Mouse (Mus musculus) heart, embryonic 14.5 days (tissue): ENCODE results near the gene 4930455H04Rik. TPM values are rescaled to one million over a fixed set of nuclear protein-coding genes. Genes with fewer than 3 reads are reported as not detected.

ENCODE experiments used
- ATAC-seq: fragments of 200-750 bp; cut with Nextera tagmentation; 2 replicates; pipeline ENCODE4 v1.8.0; 2017; ENCODE audit warnings: low read depth, moderate TSS enrichment; ENCODE audit not compliant: insufficient number of reproducible peaks, insufficient read depth, low FRiP score
- H3K27ac ChIP-seq, 2 experiments: fragments of 200-500 bp in 1 of 2; fragments of 300-500 bp in 1 of 2; sonication (generic) in 1 of 2; replicated peaks in 1 of 2; 2 replicates each; pipeline ENCODE4 v1.5.1; 2012 to 2014; ENCODE audit warnings: low read depth in 2 of 2, low read length in 2 of 2, control low read depth in 1 of 2, mild to moderate bottlenecking in 1 of 2, mixed read lengths in 1 of 2; ENCODE audit not compliant: control insufficient read depth in 1 of 2, insufficient read depth in 1 of 2
- H3K27me3 ChIP-seq: fragments of 300-500 bp; sonication (generic); 2 replicates; pipeline ENCODE4 v1.6.1; 2014; ENCODE audit warnings: mild to moderate bottlenecking, low read length, control low read depth; ENCODE audit not compliant: control insufficient read depth, insufficient read depth
- H3K36me3 ChIP-seq: fragments of 300-500 bp; sonication (generic); 2 replicates; pipeline ENCODE4 v1.6.1; 2014; ENCODE audit warnings: mild to moderate bottlenecking, control low read depth, low read length, mixed read lengths; ENCODE audit not compliant: control insufficient read depth, insufficient read depth
- H3K4me1 ChIP-seq, 2 experiments: fragments of 200-500 bp in 1 of 2; fragments of 300-500 bp in 1 of 2; sonication (generic) in 1 of 2; 2 replicates each; pipeline ENCODE4 v1.6.1; 2012 to 2014; ENCODE audit warnings: low read length in 2 of 2, control low read depth in 1 of 2, mixed read lengths in 1 of 2; ENCODE audit not compliant: control insufficient read depth in 2 of 2, insufficient read depth in 2 of 2
- H3K4me2 ChIP-seq: fragments of 300-500 bp; sonication (generic); 2 replicates; pipeline ENCODE4 v1.6.1; 2014; ENCODE audit warnings: mild to moderate bottlenecking, low read length
- H3K4me3 ChIP-seq, 2 experiments: fragments of 200-500 bp in 1 of 2; fragments of 300-500 bp in 1 of 2; sonication (generic) in 1 of 2; 2 replicates each; pipeline ENCODE4 v1.5.1; 2012 to 2014; ENCODE audit warnings: low read length in 2 of 2, mild to moderate bottlenecking in 2 of 2, control low read depth in 1 of 2, low read depth in 1 of 2, moderate library complexity in 1 of 2; ENCODE audit not compliant: control insufficient read depth in 1 of 2, insufficient read depth in 1 of 2
- H3K9ac ChIP-seq: fragments of 300-500 bp; sonication (generic); 2 replicates; pipeline ENCODE4 v1.6.1; 2014; ENCODE audit warnings: mild to moderate bottlenecking, low read length
- H3K9me3 ChIP-seq: fragments of 300-500 bp; sonication (generic); 2 replicates; pipeline ENCODE4 v1.6.1; 2016; ENCODE audit warnings: low read length, control low read depth; ENCODE audit not compliant: control insufficient read depth
- WGBS: fragments of 180-500 bp; shearing (Covaris S2); extraction: QIAGEN DNeasy Blood & Tissue Kit; methylation state at CpG from one replicate; pipeline ENCODE4 v1.1.7; 2014; 5-methylcytosine and 5-hydroxymethylcytosine counted together
- polyA plus RNA-seq: library from polyadenylated mRNA; unstranded; fragments of >200 nt; fragmentation: Nextera tagmentation; extraction: Ambion mirVana; gene quantifications from 2 replicates; pipeline ENCODE4 v1.2.1, GENCODE M21; 2014

The 4930455H04Rik gene
- polyA plus RNA-seq, 1 experiment from 2014 or later: not detected

DNA sequence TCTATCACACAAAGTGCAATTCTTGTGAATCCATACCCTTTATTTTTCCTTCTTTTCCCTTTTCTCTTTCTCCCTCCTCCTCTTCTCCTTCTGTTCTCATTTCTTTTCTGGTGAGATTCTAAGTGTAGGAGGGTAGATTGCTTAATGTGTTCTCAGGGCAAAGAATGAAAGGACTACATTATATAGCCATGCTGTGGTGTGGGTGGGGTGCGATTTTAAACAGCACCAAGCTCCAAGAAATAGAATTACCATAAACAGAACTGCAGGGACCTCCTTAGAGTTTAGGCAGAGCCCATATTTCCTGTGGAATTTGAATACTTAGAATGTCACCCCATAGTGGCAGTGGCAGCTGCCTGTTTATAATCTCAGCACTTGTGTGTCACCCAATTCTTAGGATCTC lies 17.7 kb downstream of the 4930455H04Rik start:
- Histone ChIP-seq H3K9ac (no peak overlapping the region), H3K4me2 (no peak overlapping the region), H3K4me1 (no peaks in the 10 kb centered on the region), H3K4me3 (no peak overlapping the region), H3K27ac (no peak overlapping the region), H3K9me3 (no peaks in the 10 kb centered on the region), H3K27me3 (no peaks in the 10 kb centered on the region), H3K36me3 (no peaks in the 10 kb centered on the region)
- 63% methylated on average over 1 of the region's 1 CpGs for WGBS
- ATAC-seq: no peak

DNA sequence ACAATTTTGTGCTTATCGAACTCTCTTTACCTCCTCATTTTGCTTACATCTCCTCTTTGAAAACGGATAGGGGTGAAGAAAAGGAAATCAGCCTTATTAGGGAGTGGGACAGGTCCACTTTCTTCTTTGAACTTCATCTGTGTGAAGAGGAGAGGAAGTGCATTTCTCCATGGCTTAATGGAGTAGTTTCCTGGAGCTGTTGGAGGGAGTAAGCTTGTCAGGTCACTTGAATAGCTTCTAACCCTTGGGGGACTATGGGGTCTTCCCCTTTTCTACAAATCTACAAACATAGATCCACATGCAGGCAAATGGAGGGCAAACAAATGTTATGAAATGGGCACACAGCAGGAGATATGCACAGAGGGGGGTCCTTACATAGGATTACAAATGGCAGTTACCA lies 18.4 kb downstream of the 4930455H04Rik start:
- Histone ChIP-seq H3K4me2 (no peak overlapping the region), H3K27ac (no peak overlapping the region), H3K9me3 (no peaks in the 10 kb centered on the region), H3K27me3 (no peaks in the 10 kb centered on the region), H3K4me1 (no peaks in the 10 kb centered on the region), H3K4me3 (no peak overlapping the region), H3K36me3 (no peaks in the 10 kb centered on the region), H3K9ac (no peak overlapping the region)
- no peak for ATAC-seq
- WGBS: 66% methylated on average over 2 of the region's 2 CpGs

GRCm38 (mm10) chr3:116988221-116988620 lies 20.2 kb downstream of the 4930455H04Rik start:
- 87% methylated on average over 3 of the region's 3 CpGs for WGBS
- Histone ChIP-seq H3K36me3 (no peaks in the 10 kb centered on the region), H3K4me1 (no peaks in the 10 kb centered on the region), H3K27me3 (no peaks in the 10 kb centered on the region), H3K4me3 (no peak overlapping the region), H3K4me2 (no peak overlapping the region), H3K9me3 (no peaks in the 10 kb centered on the region), H3K27ac (no peak overlapping the region), H3K9ac (no peak overlapping the region)
- ATAC-seq: no peak

DNA sequence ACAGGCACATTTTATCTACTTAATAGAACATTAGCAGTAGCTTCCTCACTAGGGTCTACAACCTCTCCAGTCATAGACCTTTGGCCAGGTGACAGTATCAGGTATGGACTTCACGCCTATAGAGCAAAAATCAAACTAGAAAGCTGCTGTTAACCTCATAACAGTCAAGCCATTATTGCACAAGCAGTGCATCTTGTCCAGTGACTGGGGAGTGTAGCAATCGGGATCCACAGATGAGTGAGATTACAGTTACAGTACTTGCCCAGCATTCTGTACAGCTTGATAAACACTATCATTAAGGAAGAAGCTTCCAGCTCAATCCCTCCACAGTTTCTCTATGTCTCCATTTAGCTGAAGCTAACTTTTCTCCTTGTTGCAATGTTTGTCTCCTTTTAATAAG lies 23.1 kb downstream of the 4930455H04Rik start:
- Histone ChIP-seq H3K4me3 (no peak overlapping the region), H3K9me3 (no peaks in the 10 kb centered on the region), H3K9ac (no peak overlapping the region), H3K4me2 (no peak overlapping the region), H3K4me1 (no peaks in the 10 kb centered on the region), H3K27ac (no peak overlapping the region), H3K36me3 (no peaks in the 10 kb centered on the region), H3K27me3 (no peaks in the 10 kb centered on the region)
- WGBS: 78% methylated on average over 2 of the region's 2 CpGs
- no peak for ATAC-seq

- WGBS: 78% methylated on average over 2 of the region's 2 CpGs
- Histone ChIP-seq H3K4me1 (no peaks in the 10 kb centered on the region), H3K9me3 (no peaks in the 10 kb centered on the region), H3K36me3 (no peaks in the 10 kb centered on the region), H3K27ac (no peak overlapping the region), H3K9ac (no peak overlapping the region), H3K4me3 (no peak overlapping the region), H3K27me3 (no peaks in the 10 kb centered on the region), H3K4me2 (no peak overlapping the region)
- no peak for ATAC-seq
Observed at GRCm38 (mm10) chr3:116993011-116993410, 24.9 kb downstream of the 4930455H04Rik start.

GRCm38 (mm10) chr3:117001686-117002485 lies 33.8 kb downstream of the 4930455H04Rik start:
- no peak overlapping the region for H3K4me2 ChIP-seq
- no peak overlapping the region for H3K4me3 ChIP-seq
- 0 out of 4 replicates have a peak, but pooled peaks cover 0 to 3% of the 10 kb centered on the region in 2 experiments for H3K4me1 ChIP-seq
- no peak overlapping the region for H3K9ac ChIP-seq
- no peak overlapping the region for H3K27ac ChIP-seq
- H3K9me3 ChIP-seq: no peaks in the 10 kb centered on the region
- 62% methylated on average over 9 of the region's 9 CpGs for WGBS
- no peaks in the 10 kb centered on the region for H3K36me3 ChIP-seq
- no peak for ATAC-seq
- H3K27me3 ChIP-seq: no peaks in the 10 kb centered on the region

GRCm38 (mm10) chr3:117003379-117003778 lies 35.3 kb downstream of the 4930455H04Rik start:
- Histone ChIP-seq H3K36me3 (no peaks in the 10 kb centered on the region), H3K9ac (no peak overlapping the region), H3K27me3 (no peaks in the 10 kb centered on the region), H3K9me3 (no peaks in the 10 kb centered on the region), H3K4me2 (no peak overlapping the region), H3K4me1 (0 out of 4 replicates have a peak, but pooled peaks cover 0 to 3% of the 10 kb centered on the region in 2 experiments), H3K4me3 (no peak overlapping the region), H3K27ac (no peak overlapping the region)
- WGBS: 48% methylated on average over 6 of the region's 6 CpGs
- ATAC-seq: no peak

- WGBS: 79% methylated on average over 3 of the region's 3 CpGs
- H3K27me3 ChIP-seq: no peaks in the 10 kb centered on the region
Observed at GRCm38 (mm10) chr3:117006636-117007035, 38.6 kb downstream of the 4930455H04Rik start.

More at GRCm38 (mm10) chr3:117006636-117007035, 38.6 kb downstream of the 4930455H04Rik start:
- Histone ChIP-seq H3K4me2 (no peak overlapping the region), H3K4me3 (no peak overlapping the region), H3K9me3 (no peaks in the 10 kb centered on the region), H3K36me3 (no peaks in the 10 kb centered on the region), H3K9ac (no peak overlapping the region), H3K27ac (no peak overlapping the region), H3K4me1 (0 out of 4 replicates have a peak, but pooled peaks cover 0 to 3% of the 10 kb centered on the region in 2 experiments)
- ATAC-seq: no peak
